ENCODE assay signal across 12 mouse cellular contexts in the genomic region with DNA sequence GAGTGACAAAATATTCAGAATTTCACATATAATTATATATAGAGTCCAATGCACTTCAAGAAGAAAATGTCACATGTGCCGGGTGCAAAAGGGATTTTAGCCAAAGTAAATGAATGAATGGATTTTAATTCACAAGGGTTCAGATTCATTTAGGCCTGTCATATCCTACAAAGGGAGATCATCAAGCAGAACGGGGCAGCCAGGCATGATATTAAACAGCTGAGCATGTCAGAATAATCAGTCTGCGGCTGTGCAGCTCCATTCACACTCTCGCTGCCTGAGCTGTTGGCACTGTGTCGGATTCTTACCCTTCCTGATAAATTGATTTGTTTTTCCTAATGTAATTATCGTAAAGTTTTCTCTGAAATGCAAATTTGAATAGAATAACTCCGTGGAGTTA.
DNase-seq lines count a peak whose midpoint lies in the region; ATAC-seq and TF ChIP-seq lines count a peak whose summit lies in the region.
"Had no signal": no experiment of that assay in that cellular context is flagged by ENCODE, and none has a peak within 500 bp of the region (broad histone marks: within the 10 kb centered on the region; RNA-seq: fewer than 3 reads in every experiment).

No protein-coding gene starts in this region.

- 28% methylated on average over 7 of the region's 7 CpGs for WGBS in kidney, adult 2 months
- WGBS in forebrain, embryonic 12.5 days = 44% methylated on average over 7 of the region's 7 CpGs
- 24% methylated on average over 7 of the region's 7 CpGs for WGBS in hindbrain, embryonic 16.5 days
- 30% methylated on average over 7 of the region's 7 CpGs for WGBS in neural tube, embryonic 13.5 days

- H3K9me3 ChIP-seq in forebrain, embryonic 12.5 days = no peaks in the 10 kb centered on the region
- no peaks in the 10 kb centered on the region for H3K9me3 ChIP-seq in hindbrain, embryonic 16.5 days (ENCODE audit: control insufficient read depth, low read length)
- H3K9me3 ChIP-seq in neural tube, embryonic 13.5 days = no peaks in the 10 kb centered on the region
- H3K9me3 ChIP-seq: limb, embryonic 13.5 days had no signal

- H3K9ac ChIP-seq in forebrain, embryonic 12.5 days = no peak overlapping the region
- no peak overlapping the region for H3K9ac ChIP-seq in hindbrain, embryonic 16.5 days (ENCODE audit: low read depth, low read length)
- no peak overlapping the region for H3K9ac ChIP-seq in neural tube, embryonic 13.5 days
- H3K9ac ChIP-seq: limb, embryonic 13.5 days; lung, embryonic 14.5 days had no signal

- ATAC-seq in forebrain, embryonic 12.5 days (ENCODE audit: low FRiP score) = peak; percentile 70; the same call in 1 of the 2 replicates
- peak; percentile 95 for ATAC-seq in hindbrain, embryonic 16.5 days
- ATAC-seq in neural tube, embryonic 13.5 days (ENCODE audit: low read depth) = peak; percentile 84
- no peak for ATAC-seq in granulocyte monocyte progenitor cell, adult 5-6 weeks (replicated peaks; ENCODE audit: poor library complexity, severe bottlenecking)

- H3K27ac ChIP-seq in kidney, adult 2 months (ENCODE audit: insufficient read depth, low read depth, low read length) = no peak overlapping the region
- no peak overlapping the region for H3K27ac ChIP-seq in forebrain, embryonic 12.5 days
- no peak overlapping the region for H3K27ac ChIP-seq in hindbrain, embryonic 16.5 days (ENCODE audit: low read depth, low read length)
- H3K27ac ChIP-seq in neural tube, embryonic 13.5 days (replicated peaks) = no peak overlapping the region
- H3K27ac ChIP-seq: limb, embryonic 13.5 days had no signal

- H3K4me3 ChIP-seq in kidney, adult 2 months (ENCODE audit: insufficient read depth, low read depth, low read length) = no peak overlapping the region
- no peak overlapping the region for H3K4me3 ChIP-seq in forebrain, embryonic 12.5 days (replicated peaks)
- no peak overlapping the region for H3K4me3 ChIP-seq in hindbrain, embryonic 16.5 days (ENCODE audit: low read length)
- H3K4me3 ChIP-seq in neural tube, embryonic 13.5 days = no peak overlapping the region
- H3K4me3 ChIP-seq: limb, embryonic 13.5 days had no signal

- H3K4me2 ChIP-seq in forebrain, embryonic 12.5 days = no peak overlapping the region
- H3K4me2 ChIP-seq in hindbrain, embryonic 16.5 days (ENCODE audit: low read length) = no peak overlapping the region
- no peak overlapping the region for H3K4me2 ChIP-seq in neural tube, embryonic 13.5 days
- H3K4me2 ChIP-seq: limb, embryonic 13.5 days; lung, embryonic 14.5 days had no signal

- no peak for TF ChIP-seq POLR2A in kidney, adult 2 months (IDR thresholded peaks at IDR 0.05; ENCODE audit: low read depth, low read length)

- peaks cover 2% of the 10 kb centered on the region; the same call in 1 of the 2 replicates for H3K4me1 ChIP-seq in kidney, adult 2 months (ENCODE audit: control insufficient read depth, insufficient read depth, low read length)
- H3K4me1 ChIP-seq in forebrain, embryonic 12.5 days = no peaks in the 10 kb centered on the region
- H3K4me1 ChIP-seq in hindbrain, embryonic 16.5 days (ENCODE audit: control insufficient read depth, insufficient read depth, low read depth, low read length) = no peaks in the 10 kb centered on the region
- no peaks in the 10 kb centered on the region for H3K4me1 ChIP-seq in neural tube, embryonic 13.5 days (replicated peaks)
- H3K4me1 ChIP-seq: limb, embryonic 13.5 days had no signal

- no peaks in the 10 kb centered on the region for H3K36me3 ChIP-seq in kidney, adult 2 months (ENCODE audit: control insufficient read depth, insufficient read depth, low read length)
- no peaks in the 10 kb centered on the region for H3K36me3 ChIP-seq in forebrain, embryonic 12.5 days (replicated peaks)
- no peaks in the 10 kb centered on the region for H3K36me3 ChIP-seq in hindbrain, embryonic 16.5 days (ENCODE audit: control insufficient read depth, insufficient read depth, low read length)
- H3K36me3 ChIP-seq in neural tube, embryonic 13.5 days = no peaks in the 10 kb centered on the region
- H3K36me3 ChIP-seq: limb, embryonic 13.5 days had no signal

- peak; percentile 14 for DNase-seq in kidney, adult 2 months
- no peak for DNase-seq in kidney, adult 8-10 months
- no peak for DNase-seq in right cerebral cortex, postnatal 4 days
- DNase-seq in spleen, postnatal 14 days (ENCODE audit: low spot score in 2 of 2) = no peak
- DNase-seq: kidney, adult 9 months; lung, embryonic 14.5 days; right cerebral cortex, adult 18-20 months had no signal

- no peaks in the 10 kb centered on the region for H3K27me3 ChIP-seq in kidney, adult 2 months (replicated peaks; ENCODE audit: control insufficient read depth, insufficient read depth, low read length)
- H3K27me3 ChIP-seq in forebrain, embryonic 12.5 days = no peaks in the 10 kb centered on the region
- no peaks in the 10 kb centered on the region for H3K27me3 ChIP-seq in hindbrain, embryonic 16.5 days (replicated peaks; ENCODE audit: control insufficient read depth, insufficient read depth, low read length)
- no peaks in the 10 kb centered on the region for H3K27me3 ChIP-seq in neural tube, embryonic 13.5 days
- H3K27me3 ChIP-seq: limb, embryonic 13.5 days had no signal

- no peak for TF ChIP-seq CTCF in kidney, adult 2 months (conservative IDR thresholded peaks at IDR 0.05; ENCODE audit: insufficient read depth, insufficient read length, low read depth, low read length)
